Mouse (Mus musculus) heart, embryonic 16.5 days (tissue): ENCODE results near the gene Upp2. TPM values are rescaled to one million over a fixed set of nuclear protein-coding genes. Genes with fewer than 3 reads are reported as not detected.

Experiments
- ATAC-seq: fragments of 200-750 bp; cut with Nextera tagmentation; replicated peaks from 2 replicates; pipeline ENCODE4 v1.8.0; 2017; ENCODE audit warnings: moderate number of reproducible peaks; ENCODE audit not compliant: insufficient read depth, low FRiP score; ENCODE audit errors: extremely low read depth
- H3K27ac ChIP-seq: fragments of 300-500 bp; sonication (generic); 2 replicates; pipeline ENCODE4 v1.5.1; 2014; ENCODE audit warnings: mild to moderate bottlenecking, low read length, control low read depth, moderate library complexity
- H3K27me3 ChIP-seq: fragments of 300-500 bp; sonication (generic); 2 replicates; pipeline ENCODE4 v1.6.1; 2014; ENCODE audit warnings: low read length, mixed read lengths; ENCODE audit not compliant: control insufficient read depth, insufficient read depth
- H3K36me3 ChIP-seq: fragments of 300-500 bp; sonication (generic); 2 replicates; pipeline ENCODE4 v1.6.1; 2014; ENCODE audit not compliant: control insufficient read depth, insufficient read depth
- H3K4me1 ChIP-seq: fragments of 300-500 bp; sonication (generic); 2 replicates; pipeline ENCODE4 v1.6.1; 2014; ENCODE audit warnings: low read length, mixed read lengths; ENCODE audit not compliant: control insufficient read depth, insufficient read depth
- H3K4me2 ChIP-seq: fragments of 300-500 bp; sonication (generic); 2 replicates; pipeline ENCODE4 v1.6.1; 2014; ENCODE audit warnings: low read depth, mild to moderate bottlenecking, control low read depth, low read length
- H3K4me3 ChIP-seq: fragments of 300-500 bp; sonication (generic); 2 replicates; pipeline ENCODE4 v1.5.1; 2014; ENCODE audit warnings: mild to moderate bottlenecking, control low read depth, low read length
- H3K9ac ChIP-seq: fragments of 300-500 bp; sonication (generic); 2 replicates; pipeline ENCODE4 v1.6.1; 2014; ENCODE audit warnings: low read length, control low read depth
- H3K9me3 ChIP-seq: fragments of 300-500 bp; sonication (generic); replicated peaks from 2 replicates; pipeline ENCODE4 v1.6.1; 2016; ENCODE audit warnings: low read length; ENCODE audit not compliant: control insufficient read depth
- WGBS: fragments of 180-500 bp; shearing (Covaris S2); extraction: QIAGEN DNeasy Blood & Tissue Kit; methylation state at CpG from one replicate; pipeline ENCODE4 v1.1.7; 2014; 5-methylcytosine and 5-hydroxymethylcytosine counted together
- polyA plus RNA-seq: library from polyadenylated mRNA; unstranded; fragments of >200 nt; fragmentation: Nextera tagmentation; extraction: Ambion mirVana; gene quantifications from 2 replicates; pipeline ENCODE4 v1.2.1, GENCODE M21; 2015

Upp2 gene
- polyA plus RNA-seq, 1 experiment from 2014 or later: 5.4 TPM

DNA sequence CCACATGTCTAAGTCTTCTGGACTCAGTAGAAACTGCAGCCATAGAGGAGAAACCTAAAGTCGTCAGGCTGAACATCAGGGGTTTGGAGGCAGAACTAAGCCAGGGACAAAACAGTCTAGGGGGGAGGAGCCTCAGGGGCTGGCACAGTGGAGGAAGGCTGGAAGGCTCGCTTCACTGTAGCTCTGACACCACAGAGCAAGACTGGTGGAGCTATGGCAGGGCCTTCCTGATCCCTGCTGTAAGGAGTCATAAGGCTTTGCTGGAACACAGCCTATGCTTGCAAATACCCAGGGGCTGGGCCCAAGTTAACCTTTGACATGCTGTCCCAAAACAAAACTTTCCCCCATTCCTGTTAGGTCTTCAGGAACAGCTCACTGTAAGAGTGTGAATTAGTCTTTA, 185.8 kb downstream of the Upp2 start:
- Histone ChIP-seq H3K27me3 (no peaks in the 10 kb centered on the region), H3K4me3 (no peak overlapping the region), H3K4me2 (no peak overlapping the region), H3K27ac (no peak overlapping the region), H3K4me1 (no peaks in the 10 kb centered on the region), H3K9me3 (peaks cover 4% of the 10 kb centered on the region), H3K9ac (no peak overlapping the region), H3K36me3 (no peaks in the 10 kb centered on the region)
- whole genome bisulfite sequencing: 33% methylated on average over 2 of the region's 2 CpGs
- ATAC-seq: no peak

DNA sequence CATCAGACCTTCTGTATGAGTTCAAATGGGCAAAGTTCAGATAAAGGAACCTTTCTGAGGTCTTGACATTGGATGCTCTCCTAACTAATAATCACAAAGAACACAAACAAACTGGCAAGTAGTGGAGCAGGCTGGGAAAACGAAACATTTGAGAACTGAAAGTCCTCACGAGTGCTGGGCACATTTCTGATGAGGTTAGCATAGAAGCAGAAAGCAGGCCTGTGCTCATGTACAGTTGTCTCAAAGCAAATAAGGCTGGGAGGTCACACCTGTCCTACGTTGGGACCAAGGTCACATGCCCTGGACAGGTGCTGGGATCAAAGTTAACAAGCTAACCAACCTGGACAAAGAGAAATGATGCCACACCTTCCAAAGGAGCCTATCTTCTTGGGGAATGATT, 187.6 kb downstream of the Upp2 start:
- no peak for ATAC-seq
- H3K36me3 ChIP-seq: no peaks in the 10 kb centered on the region

DNA sequence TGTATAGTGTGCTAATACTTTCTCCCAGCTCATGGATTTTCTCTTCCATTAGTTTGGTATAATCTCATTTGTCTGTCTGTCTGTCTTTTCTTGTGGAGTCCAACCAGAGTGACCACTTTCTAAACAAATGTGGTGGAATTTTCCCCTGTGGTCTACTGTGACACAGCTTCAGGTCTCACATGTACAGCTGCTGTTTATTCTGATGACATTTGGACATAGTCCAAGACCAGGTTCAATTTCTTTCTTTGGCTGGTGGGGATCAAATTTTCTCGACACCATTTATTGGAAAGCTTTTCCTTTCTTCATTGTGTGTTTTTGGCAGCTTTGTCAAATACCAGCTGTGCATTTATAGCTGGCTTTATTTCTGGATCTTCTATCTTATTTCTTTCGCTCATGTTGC, 191.0 kb downstream of the Upp2 start:
- Histone ChIP-seq H3K27me3 (no peaks in the 10 kb centered on the region), H3K4me1 (no peaks in the 10 kb centered on the region), H3K4me2 (no peak overlapping the region), H3K4me3 (no peak overlapping the region), H3K9ac (no peak overlapping the region), H3K36me3 (no peaks in the 10 kb centered on the region), H3K9me3 (no peaks in the 10 kb centered on the region), H3K27ac (no peak overlapping the region)
- WGBS: 68% methylated on average over 2 of the region's 2 CpGs
- ATAC-seq: no peak

More for the DNA sequence above, 187.6 kb downstream of the Upp2 start:
- Histone ChIP-seq H3K27ac (no peak overlapping the region), H3K4me1 (no peaks in the 10 kb centered on the region), H3K9ac (no peak overlapping the region), H3K4me3 (no peak overlapping the region), H3K9me3 (peaks cover 4% of the 10 kb centered on the region), H3K27me3 (no peaks in the 10 kb centered on the region), H3K4me2 (no peak overlapping the region)
- 78% methylated on average over 3 of the region's 3 CpGs for WGBS

DNA sequence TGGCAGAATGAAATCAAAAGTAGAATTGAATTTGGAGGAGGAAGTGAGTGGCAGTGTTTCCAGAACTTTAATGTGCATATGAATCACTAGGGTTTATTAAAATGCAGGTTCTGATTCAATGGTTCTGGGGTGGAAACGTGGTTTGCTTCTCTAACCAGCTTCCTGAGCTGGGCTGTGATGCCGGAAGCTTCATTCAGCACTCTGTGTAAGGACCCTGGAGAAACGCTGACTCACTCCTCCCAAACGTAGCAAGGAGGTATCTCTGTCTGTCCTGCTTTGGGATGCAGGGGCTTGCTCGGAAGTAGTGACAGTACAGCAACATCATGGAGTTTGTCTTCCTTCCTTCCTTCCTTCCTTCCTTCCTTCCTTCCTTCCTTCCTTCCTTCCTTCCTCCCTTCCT, 192.6 kb downstream of the Upp2 start:
- no peak overlapping the region for H3K27ac ChIP-seq
- no peaks in the 10 kb centered on the region for H3K27me3 ChIP-seq
- no peaks in the 10 kb centered on the region for H3K9me3 ChIP-seq
- WGBS: 57% methylated on average over 5 of the region's 5 CpGs
- no peak overlapping the region for H3K4me2 ChIP-seq
- no peak overlapping the region for H3K9ac ChIP-seq
- H3K4me1 ChIP-seq: no peaks in the 10 kb centered on the region
- no peak for ATAC-seq
- no peak overlapping the region for H3K4me3 ChIP-seq
- H3K36me3 ChIP-seq: no peaks in the 10 kb centered on the region

- H3K27me3 ChIP-seq: no peaks in the 10 kb centered on the region
- WGBS: 70% methylated on average over 8 of the region's 8 CpGs
- no peaks in the 10 kb centered on the region for H3K9me3 ChIP-seq
- no peak for ATAC-seq
- H3K27ac ChIP-seq: no peak overlapping the region
- no peak overlapping the region for H3K9ac ChIP-seq
- no peaks in the 10 kb centered on the region for H3K36me3 ChIP-seq
- H3K4me3 ChIP-seq: no peak overlapping the region
- no peaks in the 10 kb centered on the region for H3K4me1 ChIP-seq
- no peak overlapping the region for H3K4me2 ChIP-seq
These were observed 198.0 kb downstream of the Upp2 start for GRCm38 (mm10) chr2:58765141-58765540.

DNA sequence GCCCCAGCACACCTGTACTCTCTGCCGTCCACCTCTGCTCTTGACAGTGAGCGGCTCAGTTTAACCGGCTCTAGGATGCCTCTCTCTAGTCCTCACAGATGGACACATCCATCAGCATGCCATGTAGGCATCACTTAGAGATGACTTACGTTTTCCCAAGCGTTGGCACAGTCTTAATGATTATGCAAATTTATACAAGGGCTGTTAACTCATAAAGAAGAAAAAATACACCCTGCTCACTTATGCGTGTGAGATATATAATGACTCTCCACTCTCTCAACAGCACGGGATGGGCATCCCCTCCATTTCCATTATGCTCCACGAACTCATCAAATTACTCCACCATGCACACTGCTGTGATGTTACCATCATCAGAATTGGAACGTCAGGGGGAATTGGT, 206.7 kb downstream of the Upp2 start:
- Histone ChIP-seq H3K27ac (no peak overlapping the region), H3K27me3 (no peaks in the 10 kb centered on the region), H3K4me1 (no peaks in the 10 kb centered on the region), H3K4me3 (no peak overlapping the region), H3K4me2 (no peak overlapping the region), H3K36me3 (no peaks in the 10 kb centered on the region), H3K9ac (no peak overlapping the region), H3K9me3 (no peaks in the 10 kb centered on the region)
- ATAC-seq: no peak
- 84% methylated on average over 9 of the region's 9 CpGs for WGBS

DNA sequence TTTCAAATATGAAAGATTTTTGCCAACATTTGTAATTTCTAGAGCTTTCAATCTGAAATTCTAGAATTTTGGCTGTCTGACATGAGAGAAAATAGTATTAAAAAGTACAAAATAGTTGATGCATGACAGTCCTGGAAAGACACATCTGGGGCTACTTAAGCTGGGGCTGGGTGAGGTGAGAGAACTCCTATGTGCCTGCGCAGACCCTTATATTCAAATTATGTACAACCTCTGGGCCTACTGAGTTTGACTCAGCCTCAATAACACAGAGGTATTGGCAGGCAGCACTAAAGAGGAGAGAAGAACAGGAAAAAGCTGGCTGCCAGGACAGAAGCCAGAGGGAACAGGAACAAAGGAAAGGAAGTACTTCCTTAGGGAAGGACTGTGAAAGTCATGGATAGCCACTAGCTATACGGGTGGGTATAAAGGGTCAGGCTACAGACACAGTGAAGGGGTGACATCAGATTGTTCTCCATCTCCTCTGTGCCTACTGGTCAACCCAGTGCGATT, 211.9 kb downstream of the Upp2 start:
- WGBS: 74% methylated on average over 3 of the region's 3 CpGs
- Histone ChIP-seq H3K4me2 (no peak overlapping the region), H3K9me3 (no peaks in the 10 kb centered on the region), H3K4me1 (no peaks in the 10 kb centered on the region), H3K36me3 (no peaks in the 10 kb centered on the region), H3K27me3 (no peaks in the 10 kb centered on the region), H3K27ac (no peak overlapping the region), H3K9ac (no peak overlapping the region), H3K4me3 (no peak overlapping the region)
- no peak for ATAC-seq

DNA sequence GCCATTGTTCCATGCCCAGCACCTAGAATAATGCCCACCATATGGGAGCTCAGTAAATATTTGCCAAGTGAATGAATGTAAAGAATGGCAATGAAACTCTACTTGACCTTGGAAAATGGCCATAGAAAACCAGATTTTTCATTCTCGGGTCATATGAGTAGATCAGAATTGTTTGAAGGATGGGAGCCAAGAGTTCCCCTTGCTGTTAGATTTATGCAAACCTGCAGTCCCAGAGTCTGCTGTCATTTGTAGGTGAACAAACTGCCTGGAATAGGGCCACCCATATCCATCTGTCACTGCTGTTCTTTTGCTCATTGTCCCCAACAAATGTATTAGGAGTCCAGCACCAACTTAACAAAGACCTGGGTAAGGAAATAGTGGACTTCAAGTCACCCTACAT, 216.4 kb downstream of the Upp2 start:
- no peaks in the 10 kb centered on the region for H3K27me3 ChIP-seq
- H3K4me1 ChIP-seq: no peaks in the 10 kb centered on the region
- H3K4me3 ChIP-seq: no peak overlapping the region
- no peak for ATAC-seq
- no peak overlapping the region for H3K27ac ChIP-seq
- no peak overlapping the region for H3K4me2 ChIP-seq
- no peak overlapping the region for H3K9ac ChIP-seq
- no peaks in the 10 kb centered on the region for H3K9me3 ChIP-seq
- WGBS: 61% methylated on average over 1 of the region's 1 CpGs
- H3K36me3 ChIP-seq: no peaks in the 10 kb centered on the region

- no peak overlapping the region for H3K4me3 ChIP-seq
- no peak overlapping the region for H3K9ac ChIP-seq
- H3K4me2 ChIP-seq: no peak overlapping the region
- H3K27me3 ChIP-seq: no peaks in the 10 kb centered on the region
- 67% methylated on average over 3 of the region's 3 CpGs for WGBS
- no peak overlapping the region for H3K27ac ChIP-seq
- no peaks in the 10 kb centered on the region for H3K9me3 ChIP-seq
- H3K4me1 ChIP-seq: no peaks in the 10 kb centered on the region
- no peaks in the 10 kb centered on the region for H3K36me3 ChIP-seq
- no peak for ATAC-seq
These were observed 219.1 kb downstream of the Upp2 start for GRCm38 (mm10) chr2:58786177-58786576.

DNA sequence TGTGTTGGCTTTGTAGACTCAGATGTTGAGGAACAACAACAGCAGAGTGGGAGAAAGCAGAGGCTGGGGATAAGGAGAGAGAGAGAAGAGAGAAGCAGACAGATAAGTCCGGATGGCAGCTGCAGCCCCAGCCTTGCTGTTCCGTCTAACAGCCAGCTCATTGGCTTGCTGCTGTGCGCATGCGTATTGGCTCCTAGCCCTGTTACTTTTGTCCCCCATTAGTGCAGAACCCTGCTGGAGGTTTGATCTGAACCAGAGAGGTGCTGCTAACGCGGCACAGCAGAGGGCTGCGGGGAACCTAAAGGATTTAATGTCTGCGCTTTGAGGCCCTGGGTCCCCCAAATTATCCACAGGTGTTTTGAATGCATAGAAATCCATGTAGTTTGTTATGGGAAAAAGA, 219.6 kb downstream of the Upp2 start:
- 60% methylated on average over 8 of the region's 8 CpGs for WGBS

More for the DNA sequence above, 219.6 kb downstream of the Upp2 start:
- Histone ChIP-seq H3K4me1 (no peaks in the 10 kb centered on the region), H3K27me3 (no peaks in the 10 kb centered on the region), H3K9me3 (no peaks in the 10 kb centered on the region), H3K36me3 (no peaks in the 10 kb centered on the region), H3K4me3 (no peak overlapping the region), H3K4me2 (no peak overlapping the region), H3K9ac (no peak overlapping the region), H3K27ac (no peak overlapping the region)
- ATAC-seq: no peak
